Mouse (Mus musculus) liver, postnatal 0 days (tissue): ENCODE results near the gene Nfe2l3. TPM values are rescaled to one million over a fixed set of nuclear protein-coding genes. Genes with fewer than 3 reads are reported as not detected.
"Not testable (repeated sequence)": the region's sequence is repeated elsewhere in the genome, so short reads cannot be mapped to it uniquely, and the experiment has no call there.

Experiments used
- ATAC-seq: fragments of 200-750 bp; cut with Nextera tagmentation; 2 replicates; pipeline ENCODE4 v1.8.0; 2017; ENCODE audit warnings: mild to moderate bottlenecking, moderate library complexity
- DNase-seq: peaks from one replicate; pipeline ENCODE4 v3.0.0-alpha.2; 2016
- H3K27ac ChIP-seq: fragments of 300-500 bp; sonication (generic); 2 replicates; pipeline ENCODE4 v1.5.1; 2014; ENCODE audit warnings: antibody characterized with exemption, moderate library complexity, mild to moderate bottlenecking, low read depth
- H3K27me3 ChIP-seq: fragments of 300-500 bp; sonication (generic); 2 replicates; pipeline ENCODE4 v1.6.1; 2014; ENCODE audit warnings: low read length, control low read depth, mixed read lengths; ENCODE audit not compliant: insufficient read depth
- H3K36me3 ChIP-seq: fragments of 300-500 bp; sonication (generic); replicated peaks from 2 replicates; pipeline ENCODE4 v1.6.1; 2014; ENCODE audit warnings: mild to moderate bottlenecking, control low read depth, low read length, moderate library complexity, mixed read lengths; ENCODE audit not compliant: insufficient read depth
- H3K4me1 ChIP-seq: fragments of 300-500 bp; sonication (generic); 2 replicates; pipeline ENCODE4 v1.6.1; 2014; ENCODE audit warnings: antibody characterized with exemption, mild to moderate bottlenecking, control low read depth; ENCODE audit not compliant: insufficient read depth
- H3K4me2 ChIP-seq: fragments of 300-500 bp; sonication (generic); 2 replicates; pipeline ENCODE4 v1.6.1; 2014; ENCODE audit warnings: low read depth, mild to moderate bottlenecking, low read length, moderate library complexity, mixed read lengths
- H3K4me3 ChIP-seq: fragments of 300-500 bp; sonication (generic); 2 replicates; pipeline ENCODE4 v1.5.1; 2014; ENCODE audit warnings: low read depth, low read length
- H3K9ac ChIP-seq: fragments of 300-500 bp; sonication (generic); replicated peaks from 2 replicates; pipeline ENCODE4 v1.6.1; 2014; ENCODE audit warnings: mild to moderate bottlenecking, moderate library complexity
- H3K9me3 ChIP-seq: fragments of 300-500 bp; sonication (generic); 2 replicates; pipeline ENCODE4 v1.6.1; 2016; ENCODE audit warnings: mild to moderate bottlenecking, control low read depth, low read length, mixed read lengths
- CTCF ChIP-seq: sonication (generic); IDR thresholded peaks from 2 replicates; pipeline ENCODE4 v1.5.1; 2016; ENCODE audit warnings: antibody characterized with exemption, low read depth
- EP300 ChIP-seq: IDR thresholded peaks from 2 replicates; pipeline ENCODE4 v1.6.1; 2016; ENCODE audit warnings: antibody characterized with exemption, low read depth, mild to moderate bottlenecking
- whole genome bisulfite sequencing: fragments of 180-500 bp; shearing (Covaris S2); extraction: QIAGEN DNeasy Blood & Tissue Kit; methylation state at CpG from one replicate; pipeline ENCODE4 v1.1.7; 2014; ENCODE audit not compliant: insufficient replicate concordance; 5-methylcytosine and 5-hydroxymethylcytosine counted together
- polyA plus RNA-seq: library from polyadenylated mRNA; unstranded; fragments of >200 nt; fragmentation: Nextera tagmentation; extraction: Ambion mirVana; gene quantifications from 2 replicates; pipeline ENCODE4 v1.2.1, GENCODE M21; 2015

The Nfe2l3 gene
- 0.15 and 0.16 TPM in 2 replicates for polyA plus RNA-seq

DNA sequence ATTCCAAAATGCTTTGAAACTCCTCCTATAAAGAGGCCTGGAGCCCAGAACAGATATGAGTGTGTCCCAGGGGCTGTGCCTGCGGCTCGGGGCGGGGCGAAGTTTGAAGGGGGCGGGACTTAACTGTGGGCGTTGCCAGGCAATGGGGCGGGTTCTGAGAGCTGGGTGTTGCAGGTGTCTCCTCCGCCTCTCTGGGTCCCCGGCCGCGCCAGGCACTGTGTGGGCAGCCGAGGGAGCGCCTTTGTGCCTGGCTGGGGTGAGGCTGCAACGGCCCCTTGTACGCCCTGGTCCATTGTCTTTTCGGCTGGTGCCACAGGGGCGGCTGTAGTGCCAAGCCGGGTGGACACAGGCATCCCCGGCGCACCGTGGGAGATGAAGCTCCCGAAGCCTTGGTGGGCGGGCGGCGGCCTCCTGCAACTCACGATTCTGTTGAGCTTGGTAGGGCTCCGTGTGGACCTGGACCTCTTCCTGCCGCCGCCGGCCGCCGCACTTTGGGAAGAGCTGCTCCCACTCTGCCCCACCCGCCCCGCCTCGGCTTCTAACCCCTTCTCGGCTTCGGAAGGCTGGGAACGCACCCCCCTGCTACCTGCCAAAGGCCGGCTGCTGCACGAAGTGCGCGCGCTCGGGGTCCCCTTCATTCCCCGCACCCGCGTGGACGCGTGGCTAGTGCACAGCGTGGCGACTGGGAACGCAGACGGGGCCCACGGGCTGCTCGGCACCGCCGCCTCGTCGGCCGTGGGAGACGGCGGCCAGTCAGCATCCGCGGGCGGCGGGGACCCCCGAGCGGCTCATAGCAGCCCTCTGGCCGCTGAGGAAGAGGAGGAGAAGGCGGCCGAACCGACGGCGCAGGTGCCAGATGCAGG is at the start of gene Nfe2l3:
Gene Nfe2l3, plus strand, starts transcription at position 136 of the 863 bp plus-strand sequence.
- H3K4me1 ChIP-seq: peaks cover 13% of the 10 kb centered on the region

DNA sequence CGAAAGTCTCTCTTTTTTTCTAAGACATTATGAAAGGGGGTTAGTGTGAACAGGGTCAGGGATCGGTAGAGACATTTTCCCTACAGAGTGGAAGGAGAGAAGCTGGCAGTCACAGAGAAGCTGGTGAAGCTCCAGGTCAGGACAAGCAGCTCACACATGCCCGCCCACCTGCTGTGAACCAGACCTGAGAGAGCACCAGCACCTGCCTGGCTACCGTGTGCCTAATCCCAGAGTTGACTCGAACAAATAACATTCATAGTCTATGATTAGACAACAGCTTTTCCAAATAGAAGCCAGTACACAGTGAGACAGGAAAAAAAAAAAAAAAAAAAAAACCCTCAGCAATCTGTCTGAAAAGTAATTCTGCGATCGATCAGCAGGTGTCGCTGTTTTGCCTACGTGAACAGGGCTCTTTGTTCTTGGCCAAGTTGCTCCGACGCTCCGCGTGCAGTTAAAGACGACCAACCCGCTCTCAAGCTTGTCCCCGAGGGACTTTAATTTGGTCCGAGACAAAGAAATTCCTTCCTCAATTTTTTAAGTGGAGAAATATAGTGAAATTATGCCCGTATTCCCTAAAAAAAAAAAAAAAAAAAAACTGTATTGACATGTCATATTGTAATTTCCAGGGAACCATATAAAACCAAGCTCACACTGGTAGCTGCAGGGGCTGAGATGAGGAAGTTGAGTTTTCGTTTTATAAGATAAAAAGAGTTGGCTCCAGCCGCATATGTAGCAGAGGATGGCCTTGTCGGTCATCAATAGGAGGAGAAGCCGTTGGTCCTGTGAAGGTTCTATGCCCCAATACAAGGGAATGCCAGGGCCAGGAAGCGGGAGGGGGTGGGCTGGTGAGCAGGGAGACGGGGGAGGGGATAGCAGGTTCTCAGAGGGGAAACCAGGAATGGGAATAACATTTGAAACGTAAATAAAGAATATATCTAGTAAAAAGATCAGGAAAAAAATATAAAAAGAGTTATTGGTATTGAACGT is 48.4 kb upstream of the Nfe2l3 start:
- Histone ChIP-seq H3K4me1 (peaks cover 3% of the 10 kb centered on the region; the same call in 1 of the 2 replicates), H3K9me3 (0 out of 2 replicates have a peak, but pooled peaks cover 4% of the 10 kb centered on the region), H3K36me3 (no peaks in the 10 kb centered on the region), H3K4me2 (peak overlapping the region; percentile 44), H3K9ac (no peak overlapping the region), H3K27ac (no peak overlapping the region), H3K27me3 (no peaks in the 10 kb centered on the region), H3K4me3 (0 out of 2 replicates have a peak overlapping the region, but pooled peaks have one; percentile 2)
- WGBS: 13% methylated on average over 26 of the region's 26 CpGs
- DNase-seq (peak; percentile 83), ATAC-seq (peak; percentile 56; the same call in 1 of the 2 replicates)
- TF ChIP-seq CTCF (peak; percentile 81), EP300 (no peak)

More for the DNA sequence above, at the start of gene Nfe2l3:
- Histone ChIP-seq H3K4me3 (peak within 1 kb of the TSS; percentile 47), H3K27ac (no peak within 1 kb of the TSS), H3K27me3 (peaks cover 45% of the 10 kb centered on the region), H3K4me2 (peak within 1 kb of the TSS; percentile 82), H3K9ac (no peak within 1 kb of the TSS; the same call in 1 of the 2 replicates), H3K9me3 (no peaks in the 10 kb centered on the region), H3K36me3 (no peaks in the 10 kb centered on the region)
- WGBS: 3% methylated on average over 70 of the region's 74 CpGs
- TF ChIP-seq CTCF: no peak
- TF ChIP-seq EP300: no peak
- ATAC-seq (peak; percentile 93), DNase-seq (peak; percentile 90)

DNA sequence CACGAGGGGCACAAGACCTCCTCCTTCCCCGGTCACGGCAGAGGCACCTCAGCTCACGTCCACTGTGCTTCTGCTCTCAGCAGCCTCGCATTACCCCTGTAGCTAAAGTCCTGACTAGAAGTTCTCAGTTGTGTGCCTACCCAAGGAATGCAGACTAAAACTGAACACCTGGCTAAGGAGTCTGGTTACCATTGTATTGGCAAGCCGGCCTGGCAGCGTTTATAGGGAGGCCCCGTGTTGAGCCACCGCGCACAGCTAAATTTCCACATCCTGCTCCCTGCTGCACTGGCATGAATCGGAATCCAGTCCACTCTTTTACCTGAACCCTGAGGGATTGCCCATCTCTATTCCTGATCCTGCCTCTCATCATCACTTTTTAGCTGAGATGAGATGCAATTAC is 42.0 kb upstream of the Nfe2l3 start:
- H3K27me3 ChIP-seq: no peaks in the 10 kb centered on the region
- H3K9ac ChIP-seq: no peak overlapping the region
- H3K4me3 ChIP-seq: no peak overlapping the region
- WGBS: 80% methylated on average over 11 of the region's 11 CpGs
- H3K27ac ChIP-seq: no peak overlapping the region
- 0 out of 2 replicates have a peak, but pooled peaks cover 4% of the 10 kb centered on the region for H3K9me3 ChIP-seq
- TF ChIP-seq CTCF: no peak
- TF ChIP-seq EP300: no peak
- ATAC-seq: no peak
- no peaks in the 10 kb centered on the region for H3K36me3 ChIP-seq
- no peak overlapping the region for H3K4me2 ChIP-seq
- peaks cover 3% of the 10 kb centered on the region; the same call in 1 of the 2 replicates for H3K4me1 ChIP-seq
- DNase-seq: no peak

DNA sequence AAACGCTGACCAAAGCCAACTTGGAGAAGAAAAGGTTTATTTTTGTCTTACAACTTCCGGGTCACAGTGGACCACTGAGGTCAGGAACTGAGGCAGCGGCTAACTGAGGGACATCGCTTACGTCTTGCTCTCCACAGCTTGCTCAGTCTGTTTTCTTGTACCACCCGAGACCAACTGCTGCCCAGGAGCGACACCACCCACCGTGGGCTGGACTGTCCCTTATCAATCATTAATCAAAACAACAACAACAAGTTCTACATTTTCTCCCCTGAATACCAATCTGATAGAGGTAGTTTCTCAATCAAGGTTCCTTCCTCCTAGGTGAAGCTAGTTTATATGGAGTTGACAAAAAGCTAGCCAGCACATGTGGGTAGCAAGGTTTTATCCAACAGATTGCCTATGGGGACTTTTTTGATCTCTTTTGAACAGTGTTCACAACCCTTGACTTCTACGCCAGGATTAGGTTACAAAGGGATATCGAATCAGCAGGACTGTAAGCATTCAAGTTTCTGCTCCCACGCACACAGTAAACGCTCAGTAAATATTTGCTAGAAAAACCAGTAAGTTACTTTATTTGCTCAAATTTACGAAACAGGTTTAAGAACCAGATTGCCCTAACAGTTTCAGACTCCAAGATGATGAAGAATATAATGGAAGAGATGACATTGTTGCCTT is 40.5 kb upstream of the Nfe2l3 start:
- H3K36me3 ChIP-seq: no peaks in the 10 kb centered on the region
- H3K9me3 ChIP-seq: 0 out of 2 replicates have a peak, but pooled peaks cover 4% of the 10 kb centered on the region
- H3K4me2 ChIP-seq: no peak overlapping the region
- DNase-seq (no peak), ATAC-seq (peak; percentile 61)
- WGBS: 56% methylated on average over 13 of the region's 13 CpGs
- H3K27ac ChIP-seq: peak overlapping the region; percentile 46
- H3K27me3 ChIP-seq: no peaks in the 10 kb centered on the region
- peaks cover 3% of the 10 kb centered on the region; the same call in 1 of the 2 replicates for H3K4me1 ChIP-seq
- no peak for TF ChIP-seq CTCF
- no peak overlapping the region for H3K4me3 ChIP-seq
- H3K9ac ChIP-seq: no peak overlapping the region

DNA sequence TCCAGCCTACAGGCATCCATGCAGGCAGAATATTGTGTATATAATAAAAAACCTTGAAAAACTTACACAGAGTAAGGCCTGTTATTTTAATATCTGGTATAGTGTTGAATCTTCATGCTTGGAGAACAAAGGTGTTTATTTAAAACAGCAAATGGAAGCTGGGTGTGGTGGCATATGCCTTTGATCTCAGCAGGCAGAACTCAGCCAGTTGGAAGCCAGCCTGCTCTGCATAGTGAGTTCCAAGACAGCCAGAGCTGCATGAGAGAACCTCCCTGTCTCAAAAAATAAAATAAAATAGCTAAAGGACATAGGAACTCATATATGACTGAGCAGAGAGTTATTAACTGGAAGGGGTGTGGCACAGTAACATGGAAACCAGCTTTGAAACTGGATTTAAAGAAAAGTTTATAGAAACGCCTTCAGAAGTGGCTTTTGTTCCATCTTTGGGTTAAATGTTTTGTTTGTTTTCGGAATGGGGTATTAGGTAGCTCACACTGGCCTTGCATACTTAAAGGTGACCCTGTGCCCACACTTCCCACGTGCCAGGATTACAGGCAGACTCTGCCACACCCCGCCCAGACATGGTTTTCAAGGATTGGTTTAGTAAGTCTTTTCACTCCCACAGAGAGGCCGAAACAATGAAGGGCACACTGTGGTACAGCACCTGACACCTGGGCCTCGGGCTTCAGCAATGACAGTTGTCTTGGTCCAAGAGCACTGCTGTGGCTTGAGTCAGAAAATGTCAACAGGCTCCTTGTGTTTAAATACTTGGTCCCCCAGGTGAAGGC is 38.9 kb upstream of the Nfe2l3 start:
- Histone ChIP-seq H3K4me2 (no peak overlapping the region), H3K27me3 (no peaks in the 10 kb centered on the region), H3K4me3 (no peak overlapping the region), H3K36me3 (no peaks in the 10 kb centered on the region), H3K4me1 (peaks cover 3% of the 10 kb centered on the region; the same call in 1 of the 2 replicates), H3K27ac (no peak overlapping the region), H3K9me3 (no peaks in the 10 kb centered on the region), H3K9ac (no peak overlapping the region)
- ATAC-seq (no peak), DNase-seq (no peak)
- WGBS: 74% methylated on average over 6 of the region's 6 CpGs
- no peak for TF ChIP-seq CTCF
- TF ChIP-seq EP300: no peak

DNA sequence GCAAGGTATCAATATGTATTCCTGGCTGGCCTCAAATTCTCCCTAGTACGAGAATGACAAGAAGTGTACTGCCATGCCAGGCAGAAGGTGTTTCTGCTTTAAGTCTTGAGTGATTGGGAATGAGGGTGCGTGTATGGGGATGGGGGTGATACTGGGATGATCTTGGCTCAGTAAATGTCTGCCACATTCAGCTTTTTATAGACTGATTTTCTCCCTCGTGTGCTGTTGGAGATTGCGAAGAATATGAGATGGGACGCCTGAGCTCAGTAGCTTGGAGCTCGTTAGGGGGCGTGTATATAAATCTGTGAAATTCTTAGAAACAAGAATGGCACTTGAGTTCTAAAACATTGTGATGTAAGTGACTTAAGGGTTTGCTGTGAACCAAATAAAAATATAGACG is 38.1 kb upstream of the Nfe2l3 start:
- not testable (repeated sequence) for H3K9me3 ChIP-seq, ATAC-seq, H3K4me3 ChIP-seq, DNase-seq, H3K4me2 ChIP-seq, H3K27me3 ChIP-seq, H3K4me1 ChIP-seq, H3K9ac ChIP-seq, H3K27ac ChIP-seq, H3K36me3 ChIP-seq
- WGBS: 81% methylated on average over 8 of the region's 8 CpGs

DNA sequence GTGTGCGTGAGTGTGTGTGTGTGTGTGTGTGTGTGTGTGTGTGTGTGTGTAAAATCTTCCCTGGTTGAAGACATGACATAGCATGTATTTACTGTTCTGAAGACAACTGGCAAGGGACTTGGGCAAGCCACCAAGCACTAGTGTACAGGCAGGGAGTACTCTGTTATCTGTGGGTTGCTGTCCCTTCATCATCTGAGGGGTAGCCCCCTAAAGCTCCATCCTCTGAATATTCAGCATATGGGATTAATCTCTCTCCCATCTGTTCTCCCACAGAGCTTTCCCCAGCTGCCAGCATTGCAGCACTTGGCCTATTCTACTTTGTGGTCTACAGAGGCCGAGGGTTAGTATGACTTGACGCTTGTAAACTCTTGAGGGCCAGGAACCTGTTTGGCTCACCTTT is 37.5 kb upstream of the Nfe2l3 start:
- not testable (repeated sequence) for H3K9ac ChIP-seq, H3K27me3 ChIP-seq, H3K27ac ChIP-seq, DNase-seq, H3K9me3 ChIP-seq, H3K36me3 ChIP-seq, H3K4me1 ChIP-seq, H3K4me3 ChIP-seq, H3K4me2 ChIP-seq, ATAC-seq
- 88% methylated on average over 3 of the region's 3 CpGs for WGBS
